Mouse (Mus musculus): ENCODE results near the gene Slc4a1.
"Not testable (repeated sequence)": the region's sequence is repeated elsewhere in the genome, so short reads cannot be mapped to it uniquely, and the experiment has no call there.

The Slc4a1 gene

DNA sequence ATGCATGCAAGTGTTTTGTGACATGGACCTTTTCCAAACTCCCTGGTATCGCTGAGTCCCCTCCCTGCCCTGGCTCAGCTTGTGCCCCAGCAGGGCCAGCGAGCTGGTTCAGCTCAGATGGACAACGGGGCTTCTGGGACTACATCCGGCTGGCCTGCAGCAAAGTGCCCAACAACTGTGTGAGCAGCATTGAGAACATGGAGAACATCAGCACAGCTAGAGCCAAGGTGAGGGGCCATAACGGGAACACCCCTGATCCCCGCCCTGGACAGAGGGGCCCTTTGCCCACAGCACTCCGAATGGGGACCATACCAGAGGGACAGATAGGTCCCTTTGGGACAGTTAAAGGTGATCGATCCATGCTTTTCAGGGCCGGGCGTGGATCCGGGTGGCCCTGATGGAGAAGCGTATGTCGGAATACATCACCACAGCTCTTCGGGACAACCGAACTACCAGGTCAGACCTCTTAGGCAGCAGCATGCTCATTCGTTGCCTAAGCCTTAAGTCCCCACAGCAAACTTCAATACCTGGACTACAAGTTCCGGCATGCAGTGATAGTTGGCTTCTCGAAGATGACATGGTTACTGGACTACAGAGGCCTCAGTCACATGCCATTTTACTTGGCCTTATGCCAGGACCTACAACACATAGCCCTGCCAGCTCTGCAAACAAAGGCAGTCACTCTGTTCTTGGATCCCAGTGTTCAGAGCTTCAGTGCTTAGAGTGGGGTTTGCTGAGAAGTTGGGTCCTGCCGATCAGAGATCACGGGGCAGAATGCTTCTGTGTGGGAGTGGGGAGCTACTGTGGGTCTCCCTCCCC, 32.2 kb upstream of the Slc4a1 start:
- DNase-seq (ENCODE audit: low spot score), result peak; percentile 74

DNA sequence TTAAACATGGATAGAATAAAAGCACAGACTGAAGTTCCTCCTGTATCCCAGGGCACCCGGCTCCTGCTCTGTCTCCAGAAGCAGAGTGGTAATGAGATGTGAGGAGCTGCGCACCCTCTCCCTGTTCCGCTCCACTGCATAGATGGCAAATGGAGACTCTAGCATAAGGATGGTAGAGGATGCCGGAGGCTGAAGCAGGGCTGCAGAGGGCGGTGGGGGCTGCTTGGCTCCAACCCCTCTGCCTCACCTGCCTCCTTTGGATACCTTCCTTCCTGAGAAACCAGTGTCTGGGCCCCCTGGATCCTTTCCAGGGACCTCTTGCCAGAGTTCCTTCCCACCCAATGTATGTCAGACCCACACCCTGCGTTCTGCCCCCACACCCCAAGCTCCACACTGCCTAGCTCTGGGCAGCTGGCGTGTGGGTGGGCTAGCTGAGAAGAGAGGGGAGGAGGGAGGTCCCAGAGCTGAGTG, 30.7 kb upstream of the Slc4a1 start:
- DNase-seq (ENCODE audit: low spot score), result peak; percentile 46

DNA sequence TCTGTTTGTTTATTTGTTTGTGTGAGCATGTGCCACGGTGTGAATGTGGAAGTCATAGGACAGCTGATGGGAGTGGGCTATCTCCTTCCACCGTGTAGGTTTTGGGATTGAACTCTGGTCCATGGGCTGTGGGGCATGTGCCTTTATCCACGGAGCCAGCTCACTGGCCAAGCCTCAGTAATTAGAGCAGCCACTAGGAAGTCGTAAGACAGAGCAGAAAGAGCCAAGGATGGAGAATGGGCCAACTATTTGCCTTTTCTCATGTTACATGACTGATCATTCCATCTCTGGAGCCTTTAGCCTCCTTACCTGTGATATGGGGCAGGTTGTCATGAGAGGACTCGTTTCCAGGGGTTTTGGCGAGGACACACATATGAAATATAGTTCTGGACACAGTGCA, 30.3 kb upstream of the Slc4a1 start:
- DNase-seq (ENCODE audit: low spot score), result no peak

DNA sequence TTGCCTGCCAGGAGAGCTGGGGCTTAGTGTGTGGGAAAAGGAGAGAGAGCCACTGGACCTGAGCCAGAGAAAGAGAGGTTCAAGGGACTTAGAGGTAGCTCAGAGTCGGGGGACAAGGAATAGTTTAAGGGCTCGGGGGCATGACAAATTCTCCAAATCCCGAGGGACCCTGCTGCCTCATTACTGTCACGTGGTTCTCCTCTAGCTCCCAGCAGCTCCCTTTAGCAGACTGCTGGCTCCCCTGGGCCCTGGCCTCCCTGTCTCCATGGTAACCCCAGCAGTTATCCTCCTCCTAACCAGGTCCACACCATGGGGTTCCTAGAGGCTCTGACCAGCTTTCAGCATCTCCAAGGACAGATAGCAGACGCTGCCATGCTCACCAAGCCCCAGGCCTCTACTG, 29.2 kb upstream of the Slc4a1 start:
- peak; percentile 21 for DNase-seq (ENCODE audit: low spot score)

DNA sequence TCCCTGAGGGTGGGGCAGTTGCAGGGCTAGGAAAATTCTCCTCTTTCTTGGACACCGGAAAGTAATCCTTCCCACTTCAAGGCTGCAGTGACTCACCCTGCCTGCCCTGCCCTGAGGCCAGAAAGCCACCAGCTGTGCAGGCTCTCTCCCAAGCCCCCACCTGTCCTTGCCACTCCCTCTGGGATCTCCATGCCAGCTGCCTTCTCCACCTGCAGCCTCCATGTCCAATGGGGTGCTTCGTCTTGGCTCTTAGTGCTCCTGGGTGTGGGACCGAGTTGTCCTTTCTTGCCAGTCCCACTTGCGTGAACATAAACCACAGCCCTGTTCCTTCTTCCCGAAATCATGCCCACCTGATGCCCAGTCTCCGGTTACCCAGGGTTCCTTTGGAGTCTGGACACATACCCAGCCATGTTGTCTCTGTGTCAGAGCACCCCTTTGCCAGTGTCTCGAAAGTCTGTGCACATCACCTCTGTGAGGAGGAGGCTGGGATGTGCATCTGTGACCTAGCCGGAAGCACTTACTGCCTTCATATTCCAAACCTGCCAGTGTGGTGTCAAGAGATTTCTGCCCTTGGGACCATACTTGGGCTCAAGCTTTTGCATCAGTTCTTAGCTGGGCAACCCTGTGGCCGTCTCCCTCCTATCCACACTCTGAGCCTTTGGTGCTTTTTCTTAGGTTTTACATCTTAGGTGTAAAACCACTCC, 28.6 kb upstream of the Slc4a1 start:
- DNase-seq (ENCODE audit: low spot score), result no peak

DNA sequence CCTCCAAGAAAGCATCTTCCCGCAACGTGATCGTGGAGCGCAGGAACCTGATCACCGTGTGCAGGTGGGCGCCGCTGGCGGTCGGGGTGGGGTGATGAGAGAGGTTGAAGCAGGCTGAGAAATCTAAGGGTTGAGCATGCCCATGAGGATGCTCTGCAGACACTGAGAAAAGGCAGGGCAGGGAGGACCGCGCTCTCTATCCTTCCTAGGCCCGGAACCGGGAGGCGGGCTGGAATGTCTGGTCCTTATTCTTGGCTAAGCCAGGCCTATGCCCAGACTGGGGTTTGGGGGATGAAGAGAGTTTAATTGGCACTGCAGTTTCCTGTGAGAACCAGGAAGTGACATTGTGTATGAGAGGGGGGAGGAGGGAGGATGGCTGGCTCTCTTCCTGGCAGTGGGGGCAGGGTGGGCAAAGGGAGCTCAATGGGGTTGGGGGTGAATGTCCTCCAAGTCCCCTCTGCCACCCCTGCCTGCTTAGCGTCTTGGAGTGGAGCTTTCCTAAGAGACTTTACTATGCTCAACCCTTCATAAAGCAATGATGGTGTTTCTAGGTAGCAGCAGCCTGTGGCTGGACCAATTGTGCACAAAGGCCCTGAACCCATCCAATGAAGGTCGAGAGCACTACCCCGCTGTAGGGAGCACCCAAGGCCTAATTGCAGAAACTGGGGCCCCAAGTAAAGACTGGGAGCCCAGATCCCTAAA, 27.9 kb upstream of the Slc4a1 start:
- DNase-seq (ENCODE audit: low spot score), result peak; percentile 54

DNA sequence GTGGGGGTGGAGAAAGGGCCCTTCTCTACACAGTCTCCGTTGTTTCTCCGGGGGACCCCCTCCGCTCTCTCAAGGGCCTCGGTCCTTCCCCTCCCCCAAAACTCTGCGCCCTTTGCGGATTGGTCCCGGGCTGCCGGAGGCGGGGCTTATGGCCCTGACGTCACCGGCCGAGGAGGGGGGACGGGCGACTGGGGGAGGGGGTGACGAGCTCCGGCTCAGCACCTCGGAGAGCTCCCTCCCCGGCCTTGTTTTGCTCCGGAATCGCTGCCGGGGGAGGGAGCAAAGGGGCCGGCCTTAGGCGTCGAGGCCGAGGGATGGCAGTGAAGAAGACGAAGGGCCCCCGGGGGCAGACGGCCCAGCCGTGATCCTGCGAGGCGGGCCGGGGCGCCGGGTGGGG, 27.2 kb upstream of the Slc4a1 start, which contains the start of gene Rundc3a:
Gene Rundc3a, plus strand, starts transcription at position 166 of the 397 bp plus-strand sequence.
- peak; percentile 94 for DNase-seq (ENCODE audit: low spot score)

DNA sequence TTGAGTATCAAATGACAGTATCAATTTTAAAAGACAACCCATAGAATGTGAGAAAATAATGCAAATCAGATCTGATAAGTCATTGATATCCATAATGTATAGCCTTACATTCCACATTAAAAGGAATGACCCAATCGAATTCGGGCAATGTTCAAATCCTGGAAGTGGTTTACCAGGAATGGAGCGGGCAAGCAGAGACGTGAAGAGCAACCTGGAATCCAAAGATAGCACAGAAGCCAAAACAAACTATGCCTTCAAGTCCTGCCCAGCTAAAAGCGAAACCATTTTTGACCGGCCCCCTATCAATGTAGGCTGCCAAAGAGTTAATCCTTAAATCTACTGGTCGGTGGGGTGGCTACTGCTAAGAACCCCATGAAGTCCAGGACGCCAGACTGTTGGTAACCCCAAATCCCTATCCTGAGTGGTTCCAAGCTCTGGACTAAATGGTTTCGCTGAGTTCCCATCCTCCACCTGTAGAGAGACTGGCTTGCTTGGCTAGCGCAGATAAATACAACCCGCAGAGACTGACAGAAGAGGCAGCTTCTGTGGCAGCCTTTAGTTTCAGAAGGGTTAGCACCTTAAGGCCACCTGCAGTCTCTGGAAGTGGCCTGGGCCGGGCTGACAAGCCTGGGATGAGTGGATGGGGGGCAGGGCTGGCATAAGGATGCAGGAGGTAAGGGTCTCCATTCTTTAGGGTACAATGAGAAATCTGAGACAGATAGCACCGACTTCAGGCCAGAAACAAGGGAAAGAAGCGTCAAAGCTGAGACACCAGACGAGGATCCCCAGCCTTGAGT, 26.6 kb upstream of the Slc4a1 start:
- DNase-seq (ENCODE audit: low spot score), result no peak

DNA sequence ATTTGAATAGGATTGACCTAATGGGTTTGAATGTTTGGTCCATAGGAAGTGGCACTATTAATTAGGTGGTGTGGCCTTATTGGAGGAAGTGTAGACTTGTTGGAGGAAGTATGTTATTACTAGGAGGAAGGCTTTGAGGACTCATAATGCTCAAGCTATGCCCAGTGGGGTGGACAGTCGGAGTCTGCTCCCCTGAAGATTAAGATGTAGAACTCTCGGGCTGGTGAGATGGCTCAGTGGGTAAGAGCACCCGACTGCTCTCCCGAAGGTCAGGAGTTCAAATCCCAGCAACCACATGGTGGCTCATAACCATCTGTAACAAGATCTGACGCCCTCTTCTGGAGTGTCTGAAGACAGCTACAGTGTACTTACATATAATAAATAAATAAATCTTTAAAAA, 23.4 kb upstream of the Slc4a1 start:
- not testable (repeated sequence) for DNase-seq (ENCODE audit: low spot score)

DNA sequence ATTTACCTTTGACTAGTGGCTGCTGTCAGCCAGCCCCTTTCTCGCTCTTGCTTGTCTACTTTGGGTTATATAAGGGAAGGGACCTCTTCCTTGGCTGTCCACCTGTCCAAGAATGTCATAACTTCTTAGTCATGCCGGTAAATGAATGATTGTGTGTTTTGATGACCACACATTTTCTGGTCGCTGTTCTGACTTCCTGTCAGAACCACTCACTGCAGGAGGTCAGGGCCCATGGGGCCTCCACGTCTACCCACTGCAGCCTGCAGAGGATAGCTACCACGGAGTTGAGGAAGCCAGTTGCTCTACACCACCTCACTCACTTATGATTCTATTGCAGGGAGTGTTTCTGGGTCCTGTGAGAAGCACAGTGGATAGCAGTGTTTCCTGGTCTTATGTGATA, 20.1 kb upstream of the Slc4a1 start:
- DNase-seq (ENCODE audit: low spot score), result no peak

DNA sequence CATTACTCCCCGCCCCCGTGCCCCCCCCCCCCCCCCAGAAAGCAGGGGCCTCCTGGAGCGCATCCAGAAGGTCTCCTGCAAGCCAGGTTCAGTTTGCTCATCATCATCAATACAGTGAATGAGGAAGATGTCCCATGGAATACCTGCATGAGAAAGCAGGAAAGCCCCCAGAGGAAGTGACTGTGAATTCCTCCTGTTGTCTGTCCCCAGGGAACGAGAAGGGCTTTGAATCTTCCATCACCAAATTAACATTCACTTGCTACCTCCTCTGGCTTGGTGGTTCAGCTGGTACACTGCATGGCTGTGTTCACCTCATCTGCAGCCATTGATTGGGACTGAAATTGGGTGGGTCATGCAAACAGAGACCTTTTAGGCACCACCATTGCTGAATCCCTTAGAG, 19.1 kb upstream of the Slc4a1 start:
- no peak for DNase-seq (ENCODE audit: low spot score)

DNA sequence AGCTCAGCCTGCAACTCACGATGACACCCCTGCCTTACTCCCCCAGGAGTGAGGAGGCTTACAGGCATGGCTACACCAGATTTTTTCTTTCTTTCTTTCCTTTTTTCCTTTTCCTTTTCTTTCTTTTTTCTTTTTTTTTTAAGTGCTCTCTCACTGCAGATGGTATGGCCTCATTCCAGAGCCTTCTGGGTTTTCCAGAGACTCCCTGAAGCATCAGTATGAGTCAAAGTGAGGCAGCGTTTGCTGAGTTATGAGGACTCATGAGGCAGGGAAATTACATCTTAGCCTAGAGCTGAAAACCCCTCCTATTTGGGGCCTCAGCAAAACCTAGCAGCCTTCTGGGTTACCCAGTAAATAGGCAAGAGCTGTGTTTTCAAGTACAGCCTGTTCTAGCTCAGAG, 18.4 kb upstream of the Slc4a1 start:
- DNase-seq (ENCODE audit: low spot score), result peak; percentile 43

DNA sequence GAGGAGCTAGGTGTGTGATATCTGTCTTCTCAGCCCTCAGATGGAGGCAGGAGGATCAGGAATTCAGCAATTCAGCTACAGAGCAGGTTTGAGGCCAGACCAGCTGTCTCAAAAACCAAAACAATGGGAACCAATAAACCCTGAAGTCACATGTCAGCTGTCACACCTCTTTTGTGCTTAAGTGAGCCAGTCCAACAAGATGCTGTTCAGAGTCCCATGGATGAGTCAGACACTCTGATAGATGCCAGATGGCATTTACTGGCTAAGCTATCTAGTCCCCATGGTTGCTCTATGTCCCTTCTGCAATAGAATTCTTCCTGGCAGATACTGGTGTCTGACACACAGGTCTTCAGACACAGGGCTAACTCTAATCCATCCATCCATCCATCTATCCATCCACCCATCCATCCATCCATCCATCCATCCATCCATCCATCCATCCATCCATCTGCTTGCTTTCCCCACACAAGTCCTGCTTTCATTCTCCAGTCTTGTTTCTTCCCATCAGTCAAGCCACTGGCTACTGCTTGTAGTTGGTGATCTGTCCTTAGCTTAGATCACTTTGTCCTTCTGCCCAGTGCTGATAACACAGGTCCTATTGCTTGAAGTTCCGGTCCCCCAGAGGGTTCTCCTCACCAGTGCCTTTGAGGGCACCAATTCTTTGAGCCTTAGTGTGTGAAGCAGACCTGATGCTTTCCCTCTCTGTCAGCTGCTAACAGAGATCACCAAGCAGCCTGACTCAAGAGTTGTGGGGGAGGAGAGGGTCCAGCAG, 17.5 kb upstream of the Slc4a1 start:
- DNase-seq (ENCODE audit: low spot score), result peak; percentile 6

DNA sequence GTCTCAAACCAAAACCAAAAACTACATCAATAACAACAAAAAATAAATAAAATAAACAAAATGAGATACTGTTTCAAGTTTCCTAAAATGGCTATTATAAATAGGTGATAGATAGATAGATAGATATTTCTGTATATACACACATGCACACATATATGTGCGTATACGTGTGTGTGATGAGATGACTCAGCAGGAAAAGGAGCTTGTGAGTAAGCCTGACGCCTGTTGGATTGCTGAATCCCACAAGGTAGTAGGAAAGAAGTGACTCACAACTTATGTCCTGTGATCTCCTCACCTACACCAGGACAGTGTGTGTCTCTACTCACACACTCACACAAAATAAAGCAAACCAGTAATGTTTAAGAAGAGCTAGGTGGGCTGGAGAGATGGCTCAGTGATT, 16.8 kb upstream of the Slc4a1 start:
- no peak for DNase-seq (ENCODE audit: low spot score)

DNA sequence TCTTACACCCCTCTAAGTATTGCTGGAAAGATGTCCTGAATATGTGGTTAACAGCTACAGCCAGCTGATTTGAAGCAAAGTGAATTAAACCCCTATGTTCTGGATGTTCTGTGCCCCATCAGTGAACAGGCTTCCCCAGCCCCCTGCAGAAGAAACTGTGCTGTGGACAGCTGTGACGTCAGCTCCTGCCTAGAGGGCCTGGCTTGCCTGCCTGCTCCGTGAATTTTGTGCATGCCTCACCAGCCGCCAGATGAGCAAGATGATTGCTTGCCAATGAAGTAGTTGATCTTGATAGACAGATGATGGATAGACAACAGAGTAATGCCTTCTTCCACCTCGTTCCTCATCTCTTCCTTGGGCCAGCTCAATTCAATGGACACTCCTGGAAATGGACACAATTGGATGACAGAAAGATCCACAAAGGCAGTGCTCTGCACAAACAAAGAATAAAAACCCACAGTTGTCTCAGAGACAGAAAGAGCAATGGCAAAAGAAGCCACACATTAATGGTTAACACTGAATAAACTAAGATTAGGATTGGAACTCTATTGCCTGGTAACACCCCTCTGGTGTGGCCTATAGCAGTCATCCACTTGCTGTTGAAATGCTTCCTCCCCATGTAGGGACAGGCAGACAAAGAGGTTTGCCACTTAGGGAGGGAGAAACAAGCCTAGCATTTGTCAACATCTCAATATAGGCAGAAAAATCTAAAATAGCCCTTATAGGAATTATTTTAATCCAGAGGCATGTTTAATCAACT, 15.5 kb upstream of the Slc4a1 start:
- no peak for DNase-seq (ENCODE audit: low spot score)

DNA sequence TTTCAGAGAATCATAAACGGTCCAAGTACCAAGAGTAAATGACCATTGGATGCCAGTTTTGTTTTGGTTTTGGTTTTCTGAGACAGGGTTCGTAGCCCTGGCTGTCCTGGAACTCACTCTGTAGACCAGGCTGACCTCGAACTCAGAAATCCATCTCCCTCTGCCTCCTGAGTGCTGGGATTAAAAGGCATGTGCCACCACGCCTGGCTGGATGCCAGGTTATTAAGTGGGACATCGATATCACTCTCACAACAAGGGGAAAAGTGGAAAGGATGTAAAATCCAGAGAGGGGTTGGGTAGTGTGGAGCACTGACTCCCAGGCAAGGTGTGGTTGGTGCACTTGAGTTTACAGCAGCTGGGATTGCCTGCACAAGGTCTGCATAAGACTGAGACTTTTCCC, 14.1 kb upstream of the Slc4a1 start:
- DNase-seq (ENCODE audit: low spot score), result no peak

DNA sequence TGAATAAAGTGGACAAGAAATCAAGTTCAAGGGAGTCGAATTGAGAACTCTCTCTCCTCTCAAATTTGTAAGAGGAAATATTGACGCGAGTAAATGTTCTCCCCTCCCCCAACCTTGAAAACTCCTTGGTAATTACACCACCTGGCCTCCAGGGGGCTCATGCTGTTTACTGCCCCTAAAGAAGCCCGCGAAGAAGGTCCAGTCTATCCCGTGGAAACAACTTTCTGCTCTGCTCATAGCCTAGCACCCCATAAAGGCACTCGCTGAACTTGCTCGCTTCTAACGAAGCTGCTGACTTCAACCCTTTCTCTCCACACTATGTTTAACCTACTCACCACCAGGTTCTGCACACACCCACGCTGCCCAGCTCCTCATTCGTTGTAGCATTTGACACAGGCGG, 11.2 kb upstream of the Slc4a1 start:
- no peak for DNase-seq (ENCODE audit: low spot score)

DNA sequence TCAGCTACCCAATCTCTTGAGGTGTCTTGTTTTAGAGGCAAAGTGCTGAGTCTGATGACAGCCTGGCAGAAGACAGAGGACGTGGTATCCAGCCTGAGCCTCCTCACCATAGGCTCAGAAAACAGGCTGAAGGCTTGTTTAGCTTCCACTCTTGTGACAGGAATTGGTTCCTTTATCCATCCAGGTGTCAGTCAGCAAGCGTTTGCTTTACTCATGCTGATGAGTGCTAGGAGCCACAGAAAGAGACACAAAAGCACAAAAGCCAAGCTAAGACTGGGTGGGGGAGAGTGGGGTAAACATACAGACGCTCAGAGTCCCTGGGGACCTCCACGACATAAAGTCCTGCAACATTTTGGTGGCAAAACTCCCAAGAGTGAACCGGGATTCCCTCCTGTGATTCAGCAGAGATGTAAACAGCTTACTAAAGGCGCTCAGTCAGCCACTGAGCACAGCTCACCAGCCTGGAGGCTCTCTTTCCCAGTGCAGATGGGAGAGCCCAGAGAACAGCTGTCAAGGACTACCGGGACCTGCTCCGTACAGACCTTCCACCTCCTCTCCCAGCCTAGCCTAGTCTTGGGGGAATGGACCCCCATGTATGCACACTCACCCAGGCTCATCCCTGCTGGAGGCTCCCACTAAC, 10.3 kb upstream of the Slc4a1 start:
- no peak for DNase-seq (ENCODE audit: low spot score)

DNA sequence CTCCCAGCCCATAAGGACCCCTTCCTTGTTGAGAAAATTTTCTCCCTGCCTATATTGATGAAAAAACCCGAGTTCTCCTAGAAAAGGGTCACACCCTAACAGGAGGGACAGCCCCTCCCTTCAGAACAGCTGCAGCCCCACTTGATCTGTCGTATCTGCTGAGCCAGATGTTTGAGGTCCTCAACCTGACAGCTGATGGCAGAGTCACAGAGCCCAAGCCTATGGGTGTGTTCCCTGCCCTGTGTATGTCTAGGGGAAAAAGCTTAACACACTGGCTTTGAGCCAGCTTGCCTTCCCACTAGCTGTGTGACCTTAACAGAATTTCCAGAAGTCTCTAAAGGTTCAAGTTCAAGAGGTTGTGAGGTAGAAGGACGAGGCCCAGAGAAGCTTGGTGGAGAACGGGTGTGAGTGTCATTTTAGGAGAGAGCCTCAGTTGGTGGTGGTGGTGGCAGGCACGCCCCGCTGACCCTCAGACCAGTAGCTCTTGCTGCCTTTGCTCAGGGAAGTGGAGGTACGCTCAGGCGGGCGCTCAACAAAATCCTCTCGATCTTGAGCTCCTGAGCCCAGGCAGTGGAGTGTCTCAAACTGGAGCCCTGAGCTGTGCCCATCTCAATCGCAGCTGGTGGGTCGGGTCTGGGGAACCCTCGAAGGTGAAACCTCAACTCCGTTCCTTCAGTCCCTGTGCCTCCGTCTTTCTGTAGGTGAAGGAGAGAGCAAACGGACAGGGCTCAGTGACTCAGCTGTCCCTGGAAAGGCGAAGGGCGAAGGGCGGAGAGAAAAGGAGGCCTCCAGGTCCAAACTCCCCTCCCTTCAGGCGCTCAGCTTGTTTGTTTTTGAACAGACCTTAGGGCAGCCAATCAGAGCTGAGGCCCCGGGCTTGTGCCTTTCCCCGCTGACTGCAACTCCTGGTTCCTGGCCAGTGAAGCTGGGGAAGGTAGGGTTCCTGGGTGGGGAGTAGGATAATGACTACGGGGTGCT, 9.5 kb upstream of the Slc4a1 start:
- no peak for DNase-seq (ENCODE audit: low spot score)
